Mouse (Mus musculus) stomach, postnatal 0 days (tissue): ENCODE measurements around the gene Cyth4.

Experiments
- CTCF ChIP-seq: IDR thresholded peaks from 2 replicates; pipeline ENCODE4 v1.5.1; 2016; ENCODE audit warnings: antibody characterized with exemption, low read depth, mild to moderate bottlenecking, moderate library complexity
- EP300 ChIP-seq: optimal IDR thresholded peaks from 2 replicates; pipeline ENCODE3; 2016; ENCODE audit warnings: antibody characterized with exemption

GRCm38 (mm10) chr15:78597729-78598128, 882 bp downstream of the Cyth4 start:
- TF ChIP-seq EP300 = no peak
- no peak for TF ChIP-seq CTCF
